Mouse (Mus musculus) left cerebral cortex, postnatal 14 days (tissue): ENCODE measurements around the gene Kdm5b. TPM values are rescaled to one million over a fixed set of nuclear protein-coding genes. Genes with fewer than 3 reads are reported as not detected.
"Not testable (repeated sequence)": the region's sequence is repeated elsewhere in the genome, so short reads cannot be mapped to it uniquely, and the experiment has no call there.

Source experiments
- DNase-seq, 2 experiments: peaks; one replicate each; pipeline ENCODE4 v3.0.0; 2021 to 2022; ENCODE audit warnings: low spot score in 2 of 2, mixed read lengths in 1 of 2
- intact Hi-C: fragments of 180-260 bp; cut with DNase I; formaldehyde crosslinking; loops from one replicate; pipeline ENCODE4 v1.15.1; 2025
- long read RNA-seq, 2 experiments: library from polyadenylated mRNA; stranded (forward); transcript quantifications; one replicate each; pipeline ENCODE4 v2.0.0; 2021
- total RNA-seq, 2 experiments: library from RNA; stranded (reverse); gene quantifications; 2 replicates each; pipeline ENCODE4 v1.2.3; 2021

Gene Kdm5b
- 10 to 100 TPM; 59.0 to 63.2 TPM for total RNA-seq
- long read RNA-seq, experiment 1, full-length matches to known transcripts, result 5 of 17 reads
- long read RNA-seq, experiment 1, partial matches to known transcripts, result 11 of 17 reads
- long read RNA-seq, experiment 1, other reads (novel, unspliced or antisense), result 1 of 17 reads
- long read RNA-seq, experiment 2, full-length matches to known transcripts, result 6 of 12 reads
- long read RNA-seq, experiment 2, partial matches to known transcripts, result 4 of 12 reads
- long read RNA-seq, experiment 2, other reads (novel, unspliced or antisense), result 2 of 12 reads

DNA sequence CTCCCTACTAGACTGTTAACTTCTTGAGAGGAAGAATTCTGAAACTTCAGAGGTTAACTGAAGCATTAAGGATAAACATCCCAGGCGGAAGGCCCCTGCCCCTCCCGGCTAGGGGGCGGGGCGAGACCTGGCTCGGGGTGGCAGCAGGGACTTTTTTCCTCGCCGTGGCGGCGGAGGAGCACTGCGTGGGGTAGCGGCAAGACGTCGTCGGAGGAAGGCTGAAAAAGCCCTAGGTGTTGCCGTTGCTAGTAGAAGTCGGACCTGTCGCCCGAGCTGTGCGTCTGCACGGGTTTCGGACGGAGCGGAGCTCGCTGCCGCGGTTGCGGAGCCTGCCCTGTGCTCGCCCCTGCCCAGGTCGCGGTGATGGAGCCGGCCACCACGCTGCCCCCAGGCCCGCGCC is at the start of gene Kdm5b:
Gene Kdm5b, plus strand, starts transcription at position 196 of the 400 bp plus-strand sequence.
- DNase-seq, result peak; percentile 69 to 88

GRCm38 (mm10) chr1:134512183-134512582 is 47.8 kb upstream of the Kdm5b start:
- no peak for DNase-seq
- intact Hi-C loops, result no loop called here

More for the DNA sequence above, at the start of gene Kdm5b:
- intact Hi-C loops, result loop anchor here (5.0 kb wide), 2 partner anchors 38 to 483 kb away; partner anchors contain the start of gene Btg2

- no peak for DNase-seq
- intact Hi-C loops, result no loop called here
Observed at GRCm38 (mm10) chr1:134512584-134512983, 47.4 kb upstream of the Kdm5b start.

DNA sequence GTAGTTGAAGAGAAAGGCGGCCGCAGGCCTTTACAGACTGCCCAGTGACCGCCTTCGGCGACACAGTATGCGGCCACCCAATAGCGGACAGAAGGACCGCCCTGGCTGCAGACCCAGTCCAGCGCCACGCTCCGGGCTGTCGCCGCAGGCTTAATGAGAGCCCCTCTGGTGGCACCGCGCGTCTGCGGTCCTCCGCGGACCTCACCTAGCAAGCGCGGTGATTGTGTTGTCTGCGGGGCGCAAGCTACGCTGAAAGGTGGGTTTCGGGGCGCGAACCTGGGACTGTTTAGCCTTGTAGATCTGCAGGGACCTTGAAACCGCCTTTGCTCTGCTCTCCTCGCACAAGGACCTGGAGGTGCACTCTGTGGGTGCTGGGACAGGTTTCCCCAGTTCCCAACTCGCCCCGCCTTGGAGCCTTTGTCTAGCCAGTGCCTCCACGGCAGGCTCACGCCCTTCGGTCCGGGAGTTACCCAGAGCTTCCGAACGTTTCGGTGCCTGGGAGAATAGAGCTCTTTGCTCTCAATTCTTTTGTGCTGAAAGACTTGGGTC is 46.6 kb upstream of the Kdm5b start:
- no peak for DNase-seq
- intact Hi-C loops, result no loop called here

DNA sequence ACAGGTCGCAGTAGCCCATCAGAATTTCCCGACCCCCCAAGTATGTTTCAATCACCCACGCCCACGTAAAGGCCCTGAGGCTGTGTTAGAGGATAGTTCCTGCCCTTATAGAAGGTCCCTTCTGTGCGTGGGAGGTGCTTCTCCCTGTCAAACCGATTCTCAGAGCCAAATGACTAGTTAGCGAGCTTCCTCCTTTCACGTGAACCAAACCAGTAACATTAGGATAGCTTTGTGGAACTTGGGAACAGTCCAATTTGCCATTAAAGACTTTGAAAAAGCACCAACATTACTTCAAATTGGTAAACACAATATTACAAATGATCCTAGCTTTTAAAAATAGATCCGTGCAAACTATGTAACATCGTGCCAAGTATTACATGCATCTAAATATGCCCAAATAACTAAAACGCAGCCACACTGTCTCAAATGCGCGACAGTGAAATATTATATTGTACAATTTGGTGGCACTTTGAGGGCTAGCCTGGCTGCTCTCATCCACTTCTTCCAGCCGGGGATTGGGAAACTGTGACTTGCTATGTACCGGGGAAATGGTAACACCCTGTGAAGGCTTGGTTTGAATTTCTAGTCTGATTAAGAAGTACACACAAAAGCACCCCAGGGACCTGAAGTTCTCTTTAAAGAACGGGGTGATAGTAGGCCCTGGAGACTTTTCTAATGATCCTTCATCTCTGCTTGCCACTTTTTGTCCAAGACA is 45.9 kb upstream of the Kdm5b start:
- DNase-seq, result no peak
- intact Hi-C loops, result no loop called here

- no peak for DNase-seq
- intact Hi-C loops, result loop anchor here (5.0 kb wide), 1 partner anchor 81 kb away; no protein-coding TSS in a partner anchor
Observed at GRCm38 (mm10) chr1:134515891-134516290, 44.1 kb upstream of the Kdm5b start.

- intact Hi-C loops, result loop anchor here (5.0 kb wide), 1 partner anchor 81 kb away; no protein-coding TSS in a partner anchor
- no peak for DNase-seq
Observed at GRCm38 (mm10) chr1:134516491-134517198, 43.3 kb upstream of the Kdm5b start.

DNA sequence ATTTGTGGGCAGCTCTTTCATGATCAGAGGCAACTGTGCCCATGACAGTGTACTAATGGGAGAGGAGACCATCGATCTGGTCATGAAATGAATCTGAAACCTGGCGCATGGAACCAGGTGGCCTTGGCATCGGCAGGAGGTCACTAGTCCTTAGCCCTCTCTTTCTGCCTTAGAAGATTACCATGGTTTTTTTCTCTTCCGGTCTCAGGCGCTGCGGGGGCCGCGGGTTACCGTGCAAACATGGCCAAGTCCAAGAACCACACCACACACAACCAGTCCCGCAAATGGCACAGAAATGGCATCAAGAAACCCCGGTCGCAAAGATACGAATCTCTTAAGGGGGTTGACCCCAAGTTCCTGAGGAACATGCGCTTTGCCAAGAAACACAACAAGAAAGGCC is 42.1 kb upstream of the Kdm5b start:
- DNase-seq, result not testable (repeated sequence)
- intact Hi-C loops, result loop anchor here (5.0 kb wide), 1 partner anchor 79 kb away; no protein-coding TSS in a partner anchor

GRCm38 (mm10) chr1:134518677-134519076 is 41.3 kb upstream of the Kdm5b start:
- intact Hi-C loops, result loop anchor here (5.0 kb wide), 1 partner anchor 79 kb away; no protein-coding TSS in a partner anchor
- peak; percentile 84 to 91 for DNase-seq

DNA sequence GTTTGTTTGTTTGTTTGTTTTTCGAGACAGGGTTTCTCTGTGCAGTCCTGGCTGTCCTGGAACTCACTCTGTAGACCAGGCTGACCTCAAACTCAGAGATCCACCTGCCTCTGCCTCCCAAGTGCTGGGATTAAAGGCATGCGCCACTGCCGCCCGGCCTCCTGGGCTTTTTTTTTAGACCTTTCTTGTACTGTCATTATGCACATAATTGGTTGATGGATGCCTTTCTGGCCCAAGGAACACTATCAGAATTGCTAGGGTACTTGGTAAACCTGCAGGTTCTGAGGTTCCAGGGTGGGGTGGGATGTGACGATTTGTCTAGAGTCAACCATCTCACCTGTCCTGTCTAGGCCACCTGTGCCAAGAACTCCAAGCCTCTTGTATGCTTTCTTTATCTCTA is 40.8 kb upstream of the Kdm5b start:
- not testable (repeated sequence) for DNase-seq
- intact Hi-C loops, result loop anchor here (5.0 kb wide), 1 partner anchor 78 kb away; no protein-coding TSS in a partner anchor

- intact Hi-C loops, result loop anchor here (5.0 kb wide), 1 partner anchor 37 kb away; no protein-coding TSS in a partner anchor
- DNase-seq, result no peak
Observed at GRCm38 (mm10) chr1:134520001-134520721, 39.8 kb upstream of the Kdm5b start.

DNA sequence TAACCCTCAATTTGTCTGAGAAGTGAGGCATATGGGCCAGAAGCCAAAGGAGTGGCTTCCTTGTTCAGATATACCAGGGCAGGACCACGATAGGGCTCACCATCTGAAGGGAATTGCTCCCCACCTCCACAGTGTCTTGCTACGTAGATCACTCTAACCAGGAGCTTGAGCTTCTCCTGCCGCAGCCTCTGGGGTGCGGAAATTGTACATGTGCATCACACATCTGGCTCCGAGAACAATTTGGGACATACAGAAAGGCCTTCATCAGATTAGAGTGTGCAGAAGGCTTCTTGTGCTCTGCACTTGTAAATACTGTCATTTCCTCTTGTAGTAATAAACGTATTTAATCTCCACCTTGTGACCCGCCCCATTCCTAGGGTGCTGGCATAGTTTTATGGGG is 38.8 kb upstream of the Kdm5b start:
- intact Hi-C loops, result loop anchor here (5.0 kb wide), 1 partner anchor 36 kb away; no protein-coding TSS in a partner anchor
- no peak for DNase-seq

DNA sequence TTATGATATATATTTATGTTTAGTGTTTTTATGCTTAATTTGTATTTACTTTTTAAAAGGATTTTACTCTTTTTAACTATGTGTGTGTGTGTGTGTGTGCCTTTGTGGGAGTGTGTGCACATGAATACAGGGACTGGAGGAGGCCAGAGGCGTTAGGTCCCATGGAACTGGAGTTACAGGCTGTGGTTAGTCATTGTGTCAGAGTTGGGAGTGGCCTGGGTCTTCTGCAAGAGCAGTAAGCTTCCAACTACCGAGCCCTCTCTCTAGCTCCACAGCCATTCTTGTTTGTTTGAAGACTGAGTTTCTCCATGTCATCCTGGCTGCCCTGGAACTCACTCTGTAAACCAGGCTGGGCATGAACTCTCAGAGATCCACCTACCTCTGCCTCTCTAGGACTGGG is 37.6 kb upstream of the Kdm5b start:
- intact Hi-C loops, result loop anchor here (5.0 kb wide), 1 partner anchor 35 kb away; no protein-coding TSS in a partner anchor
- no peak for DNase-seq

DNA sequence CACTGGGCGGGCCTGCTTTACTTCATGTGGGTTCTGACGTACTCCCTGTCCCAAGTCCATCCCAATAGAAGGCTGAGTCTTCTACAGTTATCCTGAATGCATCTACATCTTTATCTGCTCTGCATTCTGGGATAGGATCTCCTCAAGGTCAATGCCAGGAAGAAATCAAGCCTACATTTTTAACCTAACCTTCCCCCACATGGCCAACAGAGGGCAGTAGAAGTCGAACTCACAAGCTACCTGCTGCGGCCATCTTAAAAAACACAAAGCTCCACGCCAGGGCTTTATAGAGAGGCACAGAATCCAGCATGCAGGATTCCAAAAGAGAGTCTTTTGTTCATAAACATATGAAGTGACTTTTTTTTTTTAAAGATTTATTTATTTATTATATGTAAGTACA is 35.5 kb upstream of the Kdm5b start:
- peak in 1 of 2 experiments; percentile 14 for DNase-seq
- intact Hi-C loops, result loop anchor here (5.0 kb wide), 1 partner anchor 33 kb away; no protein-coding TSS in a partner anchor

GRCm38 (mm10) chr1:134525015-134525414 is 35.0 kb upstream of the Kdm5b start:
- intact Hi-C loops, result no loop called here

DNA sequence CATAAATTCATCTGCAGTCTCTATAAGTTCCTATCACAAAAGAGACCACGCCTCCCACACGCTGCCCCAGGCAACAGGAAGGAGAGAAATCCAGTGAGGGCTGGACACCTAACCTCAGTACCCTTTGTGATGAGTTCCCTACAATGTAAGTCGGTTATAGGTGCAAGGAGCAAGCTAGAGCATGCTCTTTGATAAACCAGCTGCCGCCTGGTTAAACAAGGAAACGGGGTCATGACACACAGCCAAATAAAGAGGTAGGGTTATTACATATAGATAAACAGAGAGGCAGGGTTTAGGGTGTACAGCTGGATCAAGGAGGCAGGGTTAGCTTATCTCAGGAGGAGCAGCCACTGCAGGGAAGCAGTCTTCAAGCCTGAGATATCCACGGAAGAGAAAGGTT is 33.2 kb upstream of the Kdm5b start:
- intact Hi-C loops, result no loop called here
- no peak for DNase-seq

More at GRCm38 (mm10) chr1:134525015-134525414, 35.0 kb upstream of the Kdm5b start:
- DNase-seq, result no peak

DNA sequence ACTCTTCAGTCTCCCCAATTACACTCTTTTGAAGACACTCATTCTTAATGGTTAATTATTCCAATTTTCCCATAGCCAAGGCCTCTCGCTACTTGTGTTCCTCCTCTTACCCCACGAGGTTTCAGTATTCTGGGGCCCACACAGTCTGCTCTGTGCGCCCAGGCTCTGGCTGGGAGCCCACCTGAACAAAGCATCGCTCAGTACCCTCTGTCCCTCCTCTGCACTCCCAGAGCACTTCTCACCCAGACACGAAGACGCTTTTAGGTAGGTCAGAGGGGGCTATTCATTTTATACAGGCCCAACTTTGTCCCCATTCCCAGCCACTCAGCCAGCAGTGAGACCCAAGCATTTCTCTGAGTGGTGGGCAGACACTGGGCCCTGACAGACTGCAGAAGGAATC is 29.4 kb upstream of the Kdm5b start:
- intact Hi-C loops, result no loop called here

GRCm38 (mm10) chr1:134533710-134534109 is 26.3 kb upstream of the Kdm5b start:
- intact Hi-C loops, DNase-seq: not testable (repeated sequence)

More for the DNA sequence above, 29.4 kb upstream of the Kdm5b start:
- DNase-seq, result peak; percentile 45 to 65

- intact Hi-C loops, result no loop called here
- DNase-seq, result no peak
Observed at GRCm38 (mm10) chr1:134535054-134535453, 24.9 kb upstream of the Kdm5b start.
